Mouse (Mus musculus) heart, embryonic 11.5 days (tissue): ENCODE results near the gene Tmem203. TPM values are rescaled to one million over a fixed set of nuclear protein-coding genes. Genes with fewer than 3 reads are reported as not detected.

Experiments
- ATAC-seq: fragments of 200-750 bp; cut with Nextera tagmentation; replicated peaks from 2 replicates; pipeline ENCODE4 v1.8.0; 2017; ENCODE audit warnings: moderate library complexity; ENCODE audit not compliant: insufficient number of reproducible peaks, low FRiP score, low TSS enrichment
- H3K27ac ChIP-seq: fragments of 300-500 bp; sonication (generic); 2 replicates; pipeline ENCODE4 v1.5.1; 2014; ENCODE audit warnings: mild to moderate bottlenecking, low read depth, low read length
- H3K27me3 ChIP-seq: fragments of 300-500 bp; sonication (generic); 2 replicates; pipeline ENCODE4 v1.6.1; 2014; ENCODE audit warnings: mild to moderate bottlenecking, low read length, mixed read lengths; ENCODE audit not compliant: control insufficient read depth, insufficient read depth
- H3K36me3 ChIP-seq: fragments of 300-500 bp; sonication (generic); 2 replicates; pipeline ENCODE4 v1.6.1; 2014; ENCODE audit warnings: mild to moderate bottlenecking, low read length, moderate library complexity, mixed read lengths; ENCODE audit not compliant: control insufficient read depth, insufficient read depth
- H3K4me1 ChIP-seq: fragments of 300-500 bp; sonication (generic); 2 replicates; pipeline ENCODE4 v1.6.1; 2014; ENCODE audit warnings: low read length; ENCODE audit not compliant: control insufficient read depth, insufficient read depth
- H3K4me2 ChIP-seq: fragments of 300-500 bp; sonication (generic); 2 replicates; pipeline ENCODE4 v1.6.1; 2014; ENCODE audit warnings: mild to moderate bottlenecking, moderate library complexity
- H3K4me3 ChIP-seq: fragments of 300-500 bp; sonication (generic); 2 replicates; pipeline ENCODE4 v1.5.1; 2014; ENCODE audit warnings: low read depth, low read length
- H3K9ac ChIP-seq: fragments of 300-500 bp; sonication (generic); 2 replicates; pipeline ENCODE4 v1.6.1; 2014; ENCODE audit warnings: mild to moderate bottlenecking, low read depth, low read length, moderate library complexity
- H3K9me3 ChIP-seq: fragments of 300-500 bp; sonication (generic); replicated peaks from 2 replicates; pipeline ENCODE4 v1.6.1; 2016; ENCODE audit warnings: low read length; ENCODE audit not compliant: control insufficient read depth
- WGBS: fragments of 180-500 bp; shearing (Covaris S2); extraction: QIAGEN DNeasy Blood & Tissue Kit; methylation state at CpG from one replicate; pipeline ENCODE4 v1.1.7; 2014; ENCODE audit not compliant: insufficient replicate concordance; 5-methylcytosine and 5-hydroxymethylcytosine counted together
- polyA plus RNA-seq: library from polyadenylated mRNA; unstranded; fragments of >200 nt; fragmentation: Nextera tagmentation; extraction: Ambion mirVana; gene quantifications from 2 replicates; pipeline ENCODE4 v1.2.1, GENCODE M21; 2014

Tmem203 gene
- polyA plus RNA-seq, 1 experiment from 2014 or later: 16.0 TPM

GRCm38 (mm10) chr2:25297093-25297492 lies 41.9 kb downstream of the Tmem203 start:
- 67% methylated on average over 8 of the region's 8 CpGs for WGBS
- H3K4me1 ChIP-seq: peaks cover 5% of the 10 kb centered on the region; the same call in 1 of the 2 replicates
- ATAC-seq: no peak

GRCm38 (mm10) chr2:25298046-25298445 lies 42.8 kb downstream of the Tmem203 start:
- Histone ChIP-seq H3K4me2 (no peak overlapping the region), H3K9ac (no peak overlapping the region), H3K36me3 (no peaks in the 10 kb centered on the region), H3K4me3 (no peak overlapping the region), H3K4me1 (no peaks in the 10 kb centered on the region), H3K9me3 (no peaks in the 10 kb centered on the region), H3K27me3 (peaks cover 56% of the 10 kb centered on the region), H3K27ac (no peak overlapping the region)
- 77% methylated on average over 10 of the region's 10 CpGs for whole genome bisulfite sequencing
- ATAC-seq: no peak

More at GRCm38 (mm10) chr2:25297093-25297492, 41.9 kb downstream of the Tmem203 start:
- Histone ChIP-seq H3K9me3 (no peaks in the 10 kb centered on the region), H3K9ac (no peak overlapping the region), H3K36me3 (no peaks in the 10 kb centered on the region), H3K4me2 (no peak overlapping the region), H3K27ac (no peak overlapping the region), H3K27me3 (peaks cover 61% of the 10 kb centered on the region), H3K4me3 (no peak overlapping the region)

- no peak overlapping the region for H3K4me2 ChIP-seq
- peaks cover 54% of the 10 kb centered on the region for H3K27me3 ChIP-seq
- no peaks in the 10 kb centered on the region for H3K4me1 ChIP-seq
- no peak overlapping the region for H3K9ac ChIP-seq
- no peaks in the 10 kb centered on the region for H3K9me3 ChIP-seq
- no peak overlapping the region for H3K27ac ChIP-seq
- 64% methylated on average over 3 of the region's 3 CpGs for WGBS
- no peak for ATAC-seq
- no peaks in the 10 kb centered on the region for H3K36me3 ChIP-seq
- no peak overlapping the region for H3K4me3 ChIP-seq
These were observed 48.2 kb downstream of the Tmem203 start for GRCm38 (mm10) chr2:25303452-25303851.

- Histone ChIP-seq H3K4me3 (no peak overlapping the region), H3K27me3 (peaks cover 60% of the 10 kb centered on the region)
These were observed 48.9 kb downstream of the Tmem203 start for GRCm38 (mm10) chr2:25303931-25304656.

GRCm38 (mm10) chr2:25304657-25305541 lies 49.7 kb downstream of the Tmem203 start:
- Histone ChIP-seq H3K9me3 (no peaks in the 10 kb centered on the region), H3K4me1 (no peaks in the 10 kb centered on the region), H3K36me3 (no peaks in the 10 kb centered on the region), H3K4me2 (peak overlapping the region; percentile 76), H3K9ac (0 out of 2 replicates have a peak overlapping the region, but pooled peaks have one; percentile 59), H3K27ac (no peak overlapping the region), H3K27me3 (peaks cover 64% of the 10 kb centered on the region), H3K4me3 (peak overlapping the region; percentile 37)
- 3% methylated on average over 40 of the region's 45 CpGs for WGBS
- no peak for ATAC-seq

More at GRCm38 (mm10) chr2:25303931-25304656, 48.9 kb downstream of the Tmem203 start:
- H3K36me3 ChIP-seq: no peaks in the 10 kb centered on the region
- no peak overlapping the region for H3K9ac ChIP-seq
- no peak for ATAC-seq
- no peak overlapping the region for H3K27ac ChIP-seq
- no peaks in the 10 kb centered on the region for H3K4me1 ChIP-seq
- peak overlapping the region; percentile 76; the same call in 1 of the 2 replicates for H3K4me2 ChIP-seq
- 72% methylated on average over 7 of the region's 7 CpGs for WGBS
- H3K9me3 ChIP-seq: no peaks in the 10 kb centered on the region

Other genes starting within 250 kb of the Tmem203 start
- 32.9 and 37.7 TPM in 2 replicates for gene Nsmf, start 201.1 kb upstream of the Tmem203 start, polyA plus RNA-seq
- not detected in 2 replicates for gene Entpd8, start 175.1 kb upstream of the Tmem203 start, polyA plus RNA-seq
- gene Noxa1, start 160.3 kb upstream of the Tmem203 start, polyA plus RNA-seq: 0.10 TPM in 1 of 2 replicates, not detected in the other
- 4.5 and 4.8 TPM in 2 replicates for gene Nrarp, start 74.7 kb upstream of the Tmem203 start, polyA plus RNA-seq
- 5.9 and 8.3 TPM in 2 replicates for gene Tor4a, start 58.6 kb upstream of the Tmem203 start, polyA plus RNA-seq
- gene Nelfb, start 44.0 kb upstream of the Tmem203 start, polyA plus RNA-seq: 62.9 and 69.0 TPM in 2 replicates
- gene Stpg3, start 40.8 kb upstream of the Tmem203 start, polyA plus RNA-seq: not detected in 2 replicates
- 0.44 TPM in 1 of 2 replicates, not detected in the other for gene Fam166a, start 36.7 kb upstream of the Tmem203 start, polyA plus RNA-seq
- gene Tubb4b, start 30.7 kb upstream of the Tmem203 start, polyA plus RNA-seq: 449 and 481 TPM in 2 replicates
- not detected in 2 replicates for gene Slc34a3, start 21.1 kb upstream of the Tmem203 start, polyA plus RNA-seq
- 0.42 TPM in 1 of 2 replicates, not detected in the other for gene Rnf224, start 18.7 kb upstream of the Tmem203 start, polyA plus RNA-seq
- gene Rnf208, start 13.2 kb upstream of the Tmem203 start, polyA plus RNA-seq: 5.2 and 7.1 TPM in 2 replicates
- not detected in 2 replicates for gene Cysrt1, start 13.0 kb upstream of the Tmem203 start, polyA plus RNA-seq
- gene AL732309.1, start 8.6 kb upstream of the Tmem203 start, polyA plus RNA-seq: 2.5 and 2.9 TPM in 2 replicates
- 3.3 TPM in 2 replicates for gene Tprn, start 7.2 kb downstream of the Tmem203 start, polyA plus RNA-seq
- gene Ssna1, start 17.0 kb downstream of the Tmem203 start, polyA plus RNA-seq: 156 and 175 TPM in 2 replicates
- 73.0 and 76.1 TPM in 2 replicates for gene Anapc2, start 17.0 kb downstream of the Tmem203 start, polyA plus RNA-seq
- gene Tmem210, start 32.7 kb downstream of the Tmem203 start, polyA plus RNA-seq: not detected in 2 replicates
- gene Lrrc26, start 34.5 kb downstream of the Tmem203 start, polyA plus RNA-seq: not detected in 2 replicates
- gene Grin1, start 63.7 kb downstream of the Tmem203 start, polyA plus RNA-seq: 0.96 and 1.1 TPM in 2 replicates
- gene Man1b1, start 76.9 kb downstream of the Tmem203 start, polyA plus RNA-seq: 47.9 and 68.4 TPM in 2 replicates
- gene Dpp7, start 100.9 kb downstream of the Tmem203 start, polyA plus RNA-seq: 13.1 and 14.0 TPM in 2 replicates
- gene Uap1l1, start 110.2 kb downstream of the Tmem203 start, polyA plus RNA-seq: 10.8 and 11.2 TPM in 2 replicates
- 16.0 and 18.2 TPM in 2 replicates for gene Sapcd2, start 116.9 kb downstream of the Tmem203 start, polyA plus RNA-seq
- gene Entpd2, start 140.4 kb downstream of the Tmem203 start, polyA plus RNA-seq: 0.18 and 0.20 TPM in 2 replicates
- gene Npdc1, start 143.9 kb downstream of the Tmem203 start, polyA plus RNA-seq: 16.8 and 18.9 TPM in 2 replicates
- gene Fut7, start 167.8 kb downstream of the Tmem203 start, polyA plus RNA-seq: not detected in 2 replicates
- gene Abca2, start 173.3 kb downstream of the Tmem203 start, polyA plus RNA-seq: 2.0 and 3.4 TPM in 2 replicates
- 0.47 and 0.83 TPM in 2 replicates for gene Clic3, start 201.4 kb downstream of the Tmem203 start, polyA plus RNA-seq
- 16.5 and 20.0 TPM in 2 replicates for gene Paxx, start 205.7 kb downstream of the Tmem203 start, polyA plus RNA-seq
- gene Ptgds, start 214.6 kb downstream of the Tmem203 start, polyA plus RNA-seq: 0.66 and 1.1 TPM in 2 replicates
- not detected in 2 replicates for gene Lcn12, start 238.5 kb downstream of the Tmem203 start, polyA plus RNA-seq
- 66.7 and 78.7 TPM in 2 replicates for gene Fbxw5, start 245.3 kb downstream of the Tmem203 start, polyA plus RNA-seq
- 3.4 and 3.7 TPM in 2 replicates for gene C8g, start 246.3 kb downstream of the Tmem203 start, polyA plus RNA-seq